Mouse (Mus musculus) brain, embryonic 14.5 days (tissue): ENCODE measurements around the gene 4930519P11Rik. TPM values are rescaled to one million over a fixed set of nuclear protein-coding genes. Genes with fewer than 3 reads are reported as not detected.

Experiments
- DNase-seq: peaks from one replicate; pipeline ENCODE4 v3.0.0-alpha.2; 2011; ENCODE audit warnings: low read depth
- CTCF ChIP-seq: fragments of 200-500 bp; IDR thresholded peaks from 2 replicates; pipeline ENCODE4 v1.5.1; 2012; ENCODE audit warnings: inconsistent platforms, mild to moderate bottlenecking, moderate library complexity, borderline replicate concordance; ENCODE audit not compliant: insufficient read depth, insufficient read length; ENCODE audit errors: extremely low read depth
- POLR2A ChIP-seq: fragments of 200-500 bp; IDR thresholded peaks from 2 replicates; pipeline ENCODE4 v1.6.1; 2012; ENCODE audit warnings: mild to moderate bottlenecking, inconsistent platforms, borderline replicate concordance; ENCODE audit not compliant: poor library complexity, insufficient read depth, insufficient read length, severe bottlenecking; ENCODE audit errors: extremely low read depth
- polyA plus RNA-seq: library from polyadenylated mRNA; depleted of rRNA; stranded (reverse); fragments of >200 nt; gene quantifications from 2 replicates; pipeline ENCODE4 v1.2.3, GENCODE M21; 2012

4930519P11Rik gene
- polyA plus RNA-seq, 1 experiment = 0.22 TPM

GRCm38 (mm10) chr2:154617061-154617460, 3.8 kb upstream of the 4930519P11Rik start:
- DNase-seq = no peak
- TF ChIP-seq CTCF (no peak), POLR2A (no peak)

DNA sequence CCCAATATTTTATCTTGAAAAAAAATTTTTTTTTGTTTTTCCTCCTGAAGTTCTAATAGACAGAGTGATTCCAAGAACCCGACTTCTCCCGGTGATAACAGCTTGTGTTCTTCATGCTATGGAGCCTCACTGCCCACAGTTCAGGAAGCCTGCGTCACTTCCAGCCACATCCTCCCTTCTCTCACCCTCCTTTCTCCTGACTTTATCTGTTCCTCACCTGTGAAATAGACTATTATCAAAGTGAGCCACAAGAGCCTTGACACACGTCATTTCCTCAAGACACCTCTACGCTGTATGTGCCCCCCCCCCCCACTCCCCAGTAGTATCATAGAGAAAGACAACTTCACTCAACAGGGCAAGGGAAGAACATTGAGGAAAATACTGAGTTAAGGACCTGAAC, 2.4 kb upstream of the 4930519P11Rik start:
- TF ChIP-seq CTCF (no peak), POLR2A (no peak)
- no peak for DNase-seq

DNA sequence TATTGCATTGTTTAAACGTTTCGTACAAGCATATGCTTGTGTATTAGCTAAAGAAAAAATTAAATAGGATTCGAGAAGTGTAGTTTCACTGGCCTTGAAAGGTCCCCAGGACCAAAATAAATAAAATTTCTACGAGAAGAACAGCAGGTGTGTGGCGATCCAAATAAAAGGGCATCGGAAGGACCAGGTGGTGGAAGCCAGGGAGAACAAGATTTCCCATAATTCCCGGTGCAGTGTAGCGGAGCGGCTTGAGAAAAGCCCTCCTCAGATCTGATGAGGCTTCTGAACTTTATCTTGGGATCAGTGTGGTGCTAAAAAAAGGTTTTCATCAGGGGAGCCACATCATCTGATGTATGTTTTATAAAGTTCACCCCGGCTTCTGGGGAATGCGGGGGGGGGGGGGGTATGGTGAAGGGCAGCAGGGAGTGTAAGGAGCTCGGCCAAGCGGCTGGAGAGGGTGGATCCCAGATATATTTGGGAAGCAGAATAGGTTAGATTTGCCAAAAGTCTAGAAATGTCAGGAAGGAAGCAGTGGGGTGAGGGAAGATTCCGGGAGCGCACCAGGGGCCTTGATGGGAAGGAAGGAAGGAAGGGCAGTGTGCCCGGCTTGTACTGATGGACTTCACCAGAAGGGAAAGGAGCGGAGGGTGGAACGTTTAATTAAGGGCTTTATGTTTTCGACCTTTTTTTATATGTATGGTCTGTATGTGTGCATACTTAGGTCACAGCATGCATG, 1.8 kb upstream of the 4930519P11Rik start:
- DNase-seq = peak; percentile 40
- TF ChIP-seq CTCF (no peak), POLR2A (no peak)

GRCm38 (mm10) chr2:154609050-154609767, 4.0 kb downstream of the 4930519P11Rik start:
- DNase-seq = no peak
- TF ChIP-seq CTCF (no peak), POLR2A (no peak)

DNA sequence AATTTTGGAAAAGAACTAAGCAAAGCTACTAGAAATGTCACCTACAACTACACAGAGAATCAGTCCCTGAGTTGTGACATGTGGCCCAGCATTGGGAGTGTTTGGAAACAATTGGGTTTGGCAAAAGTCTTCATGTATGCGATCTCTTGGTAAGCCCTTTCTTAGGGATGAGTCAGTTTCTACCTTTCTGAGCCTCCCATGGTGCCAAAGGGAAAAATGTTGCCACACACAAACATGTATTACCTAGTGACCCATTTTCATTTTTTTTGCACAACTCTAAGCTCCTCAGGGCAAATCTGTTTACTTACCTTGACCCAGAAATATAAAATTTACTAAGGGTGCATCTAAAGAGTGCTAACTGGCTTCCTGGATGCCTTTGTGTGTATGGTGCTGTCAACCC, 6.3 kb downstream of the 4930519P11Rik start:
- no peak for DNase-seq
- TF ChIP-seq CTCF = no peak
- TF ChIP-seq POLR2A = no peak

GRCm38 (mm10) chr2:154604156-154604555, 9.1 kb downstream of the 4930519P11Rik start:
- TF ChIP-seq CTCF (no peak), POLR2A (no peak)
- DNase-seq = no peak

- peak; percentile 36; the same call in 1 of the 2 replicates for TF ChIP-seq POLR2A
- no peak for TF ChIP-seq CTCF
- DNase-seq = peak; percentile 99
Observed at GRCm38 (mm10) chr2:154603638-154604153, 9.5 kb downstream of the 4930519P11Rik start, which contains the start of gene Pxmp4. TSS of gene Pxmp4 (minus strand) at chr2:154603708.

DNA sequence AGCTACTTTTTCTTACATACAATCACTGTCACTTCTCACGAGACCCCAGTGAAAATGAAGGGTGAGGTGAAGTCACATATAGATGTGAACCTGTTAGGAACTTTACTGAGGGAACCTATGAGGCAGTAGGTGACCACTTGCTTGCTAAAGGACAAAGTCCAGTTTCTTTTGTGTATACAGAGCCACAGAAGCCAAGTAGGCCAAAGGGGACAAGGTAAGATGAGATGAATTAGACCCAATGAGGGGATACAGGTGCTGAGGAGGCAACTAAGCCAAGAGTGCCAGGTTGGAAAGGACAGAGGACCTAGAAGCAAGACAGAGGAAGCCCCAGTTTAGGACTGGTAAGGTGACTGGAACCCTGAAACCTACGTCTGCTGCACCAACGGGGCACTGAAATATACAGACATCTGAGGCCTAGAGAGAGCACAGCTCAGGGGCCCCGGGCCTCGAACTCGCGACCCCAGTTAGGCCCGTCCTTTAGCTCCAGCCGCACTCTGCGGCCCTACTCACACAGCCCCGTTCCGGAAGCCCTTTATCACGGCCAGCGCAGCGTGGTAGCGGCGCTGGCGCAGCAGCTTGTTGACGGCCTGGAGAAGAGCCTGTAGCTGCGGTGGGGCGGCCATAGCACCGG, 10.1 kb downstream of the 4930519P11Rik start:
- TF ChIP-seq POLR2A (no peak), CTCF (no peak)
- DNase-seq = no peak

- no peak for DNase-seq
- no peak for TF ChIP-seq CTCF
- TF ChIP-seq POLR2A = no peak
Observed at GRCm38 (mm10) chr2:154601324-154601723, 11.9 kb downstream of the 4930519P11Rik start.

GRCm38 (mm10) chr2:154600586-154600985, 12.7 kb downstream of the 4930519P11Rik start:
- TF ChIP-seq POLR2A (no peak), CTCF (no peak)
- no peak for DNase-seq

DNA sequence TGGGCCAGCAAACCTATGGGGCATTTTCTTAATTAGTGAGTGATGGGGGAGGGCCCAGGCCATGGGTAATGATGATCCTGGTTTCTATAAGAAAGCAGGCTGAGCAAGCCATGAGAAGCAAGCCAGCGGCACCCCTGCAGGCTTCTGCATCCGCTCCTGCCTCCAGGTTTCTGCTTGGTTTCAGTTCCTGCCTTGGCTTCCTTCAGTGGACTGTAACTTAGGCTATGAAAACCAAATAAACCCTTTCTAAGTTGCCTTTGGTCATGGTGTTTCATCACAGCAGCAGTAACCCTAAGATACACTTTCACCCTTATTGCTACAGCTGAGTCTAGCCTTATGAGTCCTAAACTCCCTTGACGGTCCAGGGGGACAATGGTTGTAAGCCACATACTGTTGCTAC, 15.8 kb downstream of the 4930519P11Rik start:
- no peak for TF ChIP-seq CTCF
- TF ChIP-seq POLR2A = no peak
- DNase-seq = no peak

- TF ChIP-seq POLR2A = no peak
- TF ChIP-seq CTCF = no peak
- peak; percentile 61 for DNase-seq
Observed at GRCm38 (mm10) chr2:154595775-154596174, 17.5 kb downstream of the 4930519P11Rik start.

DNA sequence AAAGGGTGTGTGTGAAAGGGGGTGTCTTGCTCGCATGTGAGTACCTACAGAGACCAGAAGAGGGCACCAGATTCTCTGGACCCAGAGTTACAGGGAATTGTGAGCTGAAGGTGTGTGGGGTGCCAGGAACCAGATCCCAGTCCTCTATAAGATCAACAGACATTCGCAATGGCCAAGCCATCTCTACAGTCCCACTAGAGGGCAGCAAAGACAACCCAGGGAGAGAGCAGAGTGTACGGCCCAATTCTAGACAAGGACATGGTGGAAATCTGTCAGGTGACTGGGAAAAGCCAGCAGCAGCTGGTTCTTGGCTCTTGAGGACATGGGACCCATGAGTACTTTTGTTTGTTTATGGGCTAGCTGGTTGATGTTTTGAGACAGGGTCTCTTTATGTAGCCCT, 20.2 kb downstream of the 4930519P11Rik start:
- DNase-seq = no peak
- no peak for TF ChIP-seq POLR2A
- peak; percentile 42; the same call in 1 of the 2 replicates for TF ChIP-seq CTCF

DNA sequence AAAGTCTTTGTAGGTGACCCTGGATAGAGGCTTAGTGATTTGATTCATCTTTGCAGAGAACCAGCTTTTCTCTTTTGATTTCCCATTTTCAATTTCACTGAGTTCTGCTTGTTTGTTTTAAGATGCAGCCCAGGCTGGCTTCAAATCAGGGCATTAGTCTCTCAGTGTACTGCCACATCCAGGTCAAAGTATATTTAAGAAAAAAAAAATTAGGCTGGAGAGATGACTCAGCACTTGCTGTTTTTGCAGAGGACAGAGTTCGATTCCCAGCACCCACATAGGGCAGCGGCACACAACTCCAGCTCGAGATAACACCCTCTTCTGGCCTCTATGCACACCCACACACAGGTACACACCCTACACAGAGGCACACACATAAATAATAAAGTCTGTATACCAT, 22.0 kb downstream of the 4930519P11Rik start:
- TF ChIP-seq CTCF (no peak), POLR2A (no peak)
- no peak for DNase-seq

- no peak for DNase-seq
- TF ChIP-seq POLR2A = no peak
- TF ChIP-seq CTCF = no peak
Observed at GRCm38 (mm10) chr2:154589051-154589450, 24.2 kb downstream of the 4930519P11Rik start.
